Mouse (Mus musculus) C2C12 (cell line): ENCODE measurements at regions not wholly inside any gene's neighbourhood (a gene's known extent, or its start where the extent isn't known, plus 50 kb on each side); places are given as distances from the start of the nearest gene placed in this dataset.

Experiments
- H3K27me3 ChIP-seq: one replicate; pipeline ENCODE4 v1.6.1; 2011; ENCODE audit not compliant: control insufficient read depth, insufficient read depth, insufficient read length
- H3K36me3 ChIP-seq: one replicate; pipeline ENCODE4 v1.6.1; 2011; ENCODE audit not compliant: control insufficient read depth, insufficient read depth
- H3K4me3 ChIP-seq: one replicate; pipeline ENCODE4 v1.5.1; 2011; ENCODE audit warnings: mild to moderate bottlenecking, control low read depth; ENCODE audit not compliant: poor library complexity, insufficient read depth, severe bottlenecking
- H3K79me2 ChIP-seq: one replicate; pipeline ENCODE4 v1.6.1; 2011; ENCODE audit not compliant: control insufficient read depth, insufficient read depth
- H3K79me3 ChIP-seq: one replicate; pipeline ENCODE4 v1.6.1; 2011; ENCODE audit warnings: low read depth, control low read depth
- H3ac ChIP-seq: one replicate; pipeline ENCODE3; 2011; ENCODE audit warnings: low read depth; ENCODE audit not compliant: control insufficient read depth, insufficient read length
- CEBPB ChIP-seq: IDR thresholded peaks from one replicate; pipeline ENCODE4 v1.6.1; 2011; ENCODE audit warnings: low read depth, mild to moderate bottlenecking, control low read depth, moderate library complexity
- CTCF ChIP-seq: IDR thresholded peaks from one replicate; pipeline ENCODE4 v1.5.1; 2011; ENCODE audit not compliant: control insufficient read depth, insufficient read depth, insufficient read length
- FOSL1 ChIP-seq: IDR thresholded peaks from one replicate; pipeline ENCODE4 v1.8.0; 2011; ENCODE audit warnings: mild to moderate bottlenecking, low read length; ENCODE audit not compliant: poor library complexity, insufficient read depth, severe bottlenecking
- MAX ChIP-seq: IDR thresholded peaks from one replicate; pipeline ENCODE4 v1.6.1; 2011; ENCODE audit warnings: mild to moderate bottlenecking, control low read depth
- MYOD1 ChIP-seq: IDR thresholded peaks from one replicate; pipeline ENCODE4 v1.6.1; 2011; ENCODE audit warnings: low read depth; ENCODE audit not compliant: control insufficient read depth, insufficient read length
- MYOG ChIP-seq: IDR thresholded peaks from one replicate; pipeline ENCODE4 v1.6.1; 2011; ENCODE audit not compliant: control insufficient read depth, insufficient read length; ENCODE audit errors: extremely low read depth
- USF1 ChIP-seq: IDR thresholded peaks from one replicate; pipeline ENCODE4 v1.6.1; 2011; ENCODE audit warnings: low read depth, mild to moderate bottlenecking, control low read depth, moderate library complexity

DNA sequence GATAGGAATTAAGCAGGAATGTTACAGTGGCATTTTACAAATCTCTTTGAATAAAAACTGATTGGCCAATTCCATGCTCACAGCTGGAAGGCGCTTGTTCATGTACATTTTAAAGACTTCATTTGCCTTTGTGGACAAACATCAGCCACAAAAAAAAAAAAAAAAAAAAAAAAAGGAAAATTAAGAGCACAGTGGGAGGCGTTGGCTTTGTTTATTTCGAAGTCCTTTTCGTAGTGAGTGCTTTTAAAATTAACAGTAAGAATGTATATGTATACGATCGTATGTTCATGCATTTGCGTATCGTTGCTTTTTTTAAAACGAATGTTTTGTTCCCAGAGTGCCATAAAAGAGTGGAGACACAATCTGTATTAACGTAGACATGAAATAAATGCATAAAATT, 250.6 kb upstream of the Nfe2l3 start:
- no peaks in the 10 kb centered on the region for H3K79me2 ChIP-seq
- no peaks in the 10 kb centered on the region for H3K79me3 ChIP-seq
- no peak overlapping the region for H3ac ChIP-seq
- H3K36me3 ChIP-seq, result no peaks in the 10 kb centered on the region
- H3K4me3 ChIP-seq, result no peak overlapping the region
- H3K27me3 ChIP-seq, result peaks cover 23% of the 10 kb centered on the region
- TF ChIP-seq MAX (no peak), USF1 (no peak), CEBPB (no peak), FOSL1 (no peak)

DNA sequence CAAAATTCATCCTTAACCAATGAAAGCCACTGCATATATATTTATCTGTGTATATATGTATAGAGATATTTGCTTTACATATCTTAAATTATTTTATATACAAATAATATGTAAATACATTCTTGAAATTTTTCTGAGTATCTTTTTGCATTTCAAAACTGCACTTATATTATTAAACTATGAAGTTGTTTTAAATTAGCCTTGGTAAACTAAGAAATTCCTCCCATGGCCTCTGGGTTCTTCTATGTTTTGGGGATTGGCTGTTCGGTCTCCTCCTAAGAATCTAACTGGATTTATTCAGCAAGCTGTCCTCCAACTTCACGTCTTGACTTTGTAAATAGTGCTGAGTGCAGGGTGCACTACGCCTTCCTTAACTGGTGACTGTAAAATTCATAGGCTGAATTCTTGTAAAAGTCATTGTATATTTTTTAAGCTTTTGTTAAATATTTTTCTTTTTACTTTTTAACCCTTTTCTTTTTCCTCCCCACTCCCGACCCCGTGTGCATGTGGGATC, 249.6 kb upstream of the Nfe2l3 start:
- no peak overlapping the region for H3K4me3 ChIP-seq
- H3K27me3 ChIP-seq, result peaks cover 33% of the 10 kb centered on the region

DNA sequence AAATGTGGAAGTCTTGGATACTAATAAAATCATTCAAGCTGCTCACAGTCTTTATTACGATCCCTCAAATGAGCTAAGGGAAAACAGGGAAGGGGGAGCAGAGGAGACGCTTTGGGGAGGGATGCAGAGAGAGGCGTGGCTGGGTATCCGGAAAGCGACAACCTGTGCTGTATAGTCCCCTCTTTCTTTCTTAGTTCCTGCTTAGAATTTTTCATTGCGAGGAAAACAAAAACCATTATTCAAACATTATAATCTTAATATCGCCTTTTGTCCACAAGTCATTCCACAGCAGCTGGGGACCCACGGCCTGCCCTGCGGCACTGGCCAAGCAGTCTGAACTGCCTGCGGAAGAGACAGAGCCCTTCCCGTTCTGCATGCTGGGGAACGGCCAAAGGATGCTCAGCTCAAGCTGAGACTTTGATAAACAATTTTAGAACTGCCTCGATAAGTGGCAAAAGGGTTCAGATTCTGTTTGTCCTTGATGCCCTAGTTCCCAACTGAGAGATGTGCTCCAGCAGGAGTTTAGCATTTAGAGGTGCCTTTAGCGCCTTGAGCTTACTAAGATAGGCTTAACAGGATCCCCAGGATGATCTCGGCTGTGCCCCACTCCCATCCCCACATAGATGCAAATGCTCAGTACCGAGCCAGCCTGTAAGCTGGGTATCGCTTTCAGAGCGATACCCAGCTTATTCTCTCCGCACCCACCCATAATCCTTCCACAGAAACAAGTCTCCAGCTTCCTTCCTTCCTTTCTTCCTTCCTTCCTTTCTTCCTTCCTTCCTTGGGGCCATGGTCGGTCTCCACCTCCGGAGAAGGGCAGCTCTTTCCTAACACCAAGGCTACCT, 248.7 kb upstream of the Nfe2l3 start:
- TF ChIP-seq USF1 (no peak), FOSL1 (no peak), MAX (no peak), MYOG (no peak), MYOD1 (no peak), CEBPB (no peak), CTCF (no peak)
- Histone ChIP-seq H3K79me3 (no peaks in the 10 kb centered on the region), H3K79me2 (no peaks in the 10 kb centered on the region), H3K36me3 (no peaks in the 10 kb centered on the region), H3K4me3 (no peak overlapping the region), H3K27me3 (peaks cover 41% of the 10 kb centered on the region), H3ac (no peak overlapping the region)

More for the DNA sequence above, 249.6 kb upstream of the Nfe2l3 start:
- H3K36me3 ChIP-seq, result no peaks in the 10 kb centered on the region
- H3K79me3 ChIP-seq, result no peaks in the 10 kb centered on the region
- no peak overlapping the region for H3ac ChIP-seq
- H3K79me2 ChIP-seq, result no peaks in the 10 kb centered on the region
- TF ChIP-seq MAX (no peak), USF1 (no peak), FOSL1 (no peak), CTCF (no peak), MYOD1 (no peak), CEBPB (no peak), MYOG (no peak)

DNA sequence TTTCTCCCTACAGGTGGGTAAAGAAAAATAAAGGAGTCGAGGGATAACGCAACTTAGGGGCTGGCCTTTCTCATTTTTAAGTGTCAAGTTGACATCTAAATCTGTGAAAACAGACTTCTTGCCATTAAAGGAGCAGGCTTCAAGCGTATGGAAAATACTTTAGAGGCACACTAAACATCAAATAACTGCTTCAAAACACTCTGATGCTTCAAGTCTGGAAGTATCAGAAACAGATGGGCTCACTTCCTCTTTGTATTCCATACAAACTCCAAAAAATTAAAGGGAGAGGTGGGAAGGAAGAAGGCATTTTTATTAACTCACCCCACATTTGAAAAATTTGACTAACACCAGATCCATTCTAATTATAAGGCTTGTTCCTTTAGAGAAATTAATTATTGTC, 248.0 kb upstream of the Nfe2l3 start:
- H3K4me3 ChIP-seq, result no peak overlapping the region
- H3ac ChIP-seq, result no peak overlapping the region
- H3K79me3 ChIP-seq, result no peaks in the 10 kb centered on the region
- H3K36me3 ChIP-seq, result no peaks in the 10 kb centered on the region
- TF ChIP-seq CTCF (no peak), MYOD1 (no peak), CEBPB (no peak), MAX (no peak), FOSL1 (no peak)
- no peaks in the 10 kb centered on the region for H3K79me2 ChIP-seq
- H3K27me3 ChIP-seq, result peaks cover 43% of the 10 kb centered on the region

DNA sequence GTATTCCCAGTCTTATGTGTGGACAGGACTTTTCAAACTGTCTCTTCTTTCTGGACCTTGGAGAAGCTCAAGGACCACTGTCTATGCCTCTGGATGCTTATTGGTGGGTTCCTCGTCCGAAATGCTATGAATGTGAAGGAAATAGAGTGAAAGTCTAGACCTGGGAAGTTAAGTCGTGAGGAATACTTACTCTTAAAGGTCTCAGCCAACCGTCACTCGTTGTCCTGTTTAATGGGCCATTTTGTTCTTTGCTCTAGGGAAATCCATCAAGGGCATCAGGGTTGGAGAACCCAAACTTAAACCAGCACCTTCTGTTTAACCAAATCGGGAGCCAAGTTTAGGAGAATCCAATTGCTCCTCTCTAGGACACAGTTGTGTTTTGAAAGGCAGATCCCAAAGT, 247.3 kb upstream of the Nfe2l3 start:
- Histone ChIP-seq H3K79me3 (no peaks in the 10 kb centered on the region), H3ac (no peak overlapping the region), H3K4me3 (no peak overlapping the region), H3K36me3 (no peaks in the 10 kb centered on the region), H3K79me2 (no peaks in the 10 kb centered on the region), H3K27me3 (peaks cover 46% of the 10 kb centered on the region)
- TF ChIP-seq FOSL1, result no peak
- TF ChIP-seq CTCF, result no peak
- no peak for TF ChIP-seq MYOD1
- no peak for TF ChIP-seq USF1
- no peak for TF ChIP-seq MYOG
- TF ChIP-seq MAX, result no peak
- TF ChIP-seq CEBPB, result no peak

DNA sequence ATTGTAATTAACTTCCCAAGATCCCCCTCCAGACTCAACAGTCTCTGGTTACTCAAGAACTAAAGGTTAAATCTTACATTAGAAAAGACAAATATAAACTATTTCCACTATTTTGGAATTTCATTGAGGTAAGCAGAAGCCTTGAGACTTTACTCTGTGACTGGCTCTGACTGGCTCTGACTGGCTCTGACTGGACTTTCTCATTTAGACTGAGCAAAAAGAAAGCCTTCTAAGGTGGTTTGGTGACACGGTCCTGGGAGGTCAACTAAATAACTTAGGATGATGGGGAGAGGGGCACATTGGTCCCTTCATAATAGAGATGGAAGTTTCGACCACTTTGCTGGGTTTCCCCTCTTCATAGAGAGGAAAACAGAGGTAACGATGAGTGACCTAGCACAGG, 243.3 kb upstream of the Nfe2l3 start:
- H3K79me3 ChIP-seq, result no peaks in the 10 kb centered on the region
- no peaks in the 10 kb centered on the region for H3K79me2 ChIP-seq
- peaks cover 51% of the 10 kb centered on the region for H3K27me3 ChIP-seq
- TF ChIP-seq MYOD1 (no peak), CTCF (no peak), FOSL1 (no peak), CEBPB (no peak), USF1 (no peak)
- H3K4me3 ChIP-seq, result no peak overlapping the region
- no peaks in the 10 kb centered on the region for H3K36me3 ChIP-seq
- H3ac ChIP-seq, result no peak overlapping the region
